Mouse (Mus musculus) CD4-positive, CD25-positive, alpha-beta regulatory T cell, adult 2 months (primary cell): ENCODE measurements around the gene Akap11.

Source experiments
- DNase-seq: peaks from one replicate; pipeline ENCODE4 v3.0.0-alpha.2; 2012; ENCODE audit warnings: low read depth, low spot score

Gene Akap11

DNA sequence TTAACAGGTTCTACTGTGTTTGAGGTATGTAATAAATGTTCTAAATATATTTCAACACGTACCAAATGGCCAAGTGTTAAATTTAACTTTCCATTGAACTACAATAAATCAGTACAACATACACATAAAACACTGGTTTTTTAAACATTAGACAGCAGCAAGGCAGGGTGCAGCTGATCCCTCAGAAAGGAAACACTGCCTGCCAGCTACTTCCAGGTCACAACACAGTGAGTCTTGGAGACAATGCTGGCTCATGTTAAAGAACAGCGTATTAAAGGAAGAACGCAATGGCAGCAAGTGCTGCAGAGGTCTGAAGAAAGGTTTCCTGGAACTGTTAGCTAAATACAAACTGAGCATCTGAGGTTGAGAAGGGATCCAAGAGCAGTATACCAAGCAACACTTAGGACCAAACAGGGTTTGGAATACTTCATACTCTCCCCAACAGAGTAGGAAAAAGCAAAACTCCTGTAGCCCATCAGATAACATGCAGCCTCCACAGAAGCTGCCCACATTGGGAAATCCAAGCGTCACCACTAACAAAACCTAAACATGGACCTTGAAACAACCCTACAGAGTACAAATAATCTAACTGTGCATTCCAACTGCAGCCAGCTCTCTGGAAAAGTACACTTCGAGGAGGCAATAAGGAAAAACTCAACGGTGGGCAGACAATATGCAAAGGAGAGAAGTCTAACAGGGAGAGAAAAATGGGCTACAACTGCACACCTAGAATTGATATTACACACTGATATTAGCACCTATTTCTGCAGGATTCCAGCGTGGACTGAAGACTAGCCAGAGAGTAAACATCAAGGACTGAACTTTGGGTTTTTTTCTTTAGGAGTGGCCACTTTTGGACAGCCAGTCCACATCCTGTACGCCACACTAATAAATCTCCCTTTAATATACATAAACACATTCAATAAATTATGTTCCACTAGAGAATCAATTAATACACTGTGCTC lies 7.9 kb downstream of the Akap11 start:
- no peak for DNase-seq

DNA sequence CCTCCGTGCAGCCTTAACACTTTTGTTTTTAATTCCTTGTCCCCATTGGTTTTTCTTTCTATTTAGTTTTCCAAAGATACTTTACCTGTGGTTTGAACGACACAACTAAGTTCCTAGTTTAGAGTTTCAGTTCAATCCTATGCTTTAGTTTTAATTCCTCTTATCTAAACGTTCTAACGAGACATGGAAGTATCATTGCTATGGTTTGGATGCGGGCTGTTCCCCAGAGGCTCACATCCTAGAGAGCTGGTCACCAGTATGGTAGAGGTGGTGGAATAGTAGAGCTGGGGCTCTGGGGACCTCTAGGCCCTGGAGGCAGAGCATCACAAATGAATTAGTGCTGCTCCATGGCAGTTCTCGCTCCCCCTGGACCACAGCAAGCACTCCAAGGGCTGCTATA lies 9.7 kb downstream of the Akap11 start:
- DNase-seq, result no peak

DNA sequence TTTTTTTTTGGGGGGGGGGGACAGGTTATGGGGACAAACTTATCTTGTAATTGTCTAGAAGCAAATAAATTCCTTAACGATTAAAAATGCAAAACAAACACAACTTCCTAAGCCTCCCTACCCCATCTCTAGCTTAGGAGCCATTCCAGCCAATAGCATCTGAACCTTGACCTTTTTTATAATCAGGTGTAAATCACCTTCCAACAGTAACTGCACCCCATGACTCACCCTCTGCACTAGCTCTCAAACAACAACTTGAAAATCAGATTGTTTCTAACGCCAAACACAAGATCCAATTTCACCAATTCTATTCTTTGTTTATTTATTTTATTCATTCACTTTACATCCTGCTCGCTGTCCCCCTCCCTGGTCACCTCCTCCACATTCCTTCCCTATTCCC lies 10.1 kb downstream of the Akap11 start:
- DNase-seq, result no peak

DNA sequence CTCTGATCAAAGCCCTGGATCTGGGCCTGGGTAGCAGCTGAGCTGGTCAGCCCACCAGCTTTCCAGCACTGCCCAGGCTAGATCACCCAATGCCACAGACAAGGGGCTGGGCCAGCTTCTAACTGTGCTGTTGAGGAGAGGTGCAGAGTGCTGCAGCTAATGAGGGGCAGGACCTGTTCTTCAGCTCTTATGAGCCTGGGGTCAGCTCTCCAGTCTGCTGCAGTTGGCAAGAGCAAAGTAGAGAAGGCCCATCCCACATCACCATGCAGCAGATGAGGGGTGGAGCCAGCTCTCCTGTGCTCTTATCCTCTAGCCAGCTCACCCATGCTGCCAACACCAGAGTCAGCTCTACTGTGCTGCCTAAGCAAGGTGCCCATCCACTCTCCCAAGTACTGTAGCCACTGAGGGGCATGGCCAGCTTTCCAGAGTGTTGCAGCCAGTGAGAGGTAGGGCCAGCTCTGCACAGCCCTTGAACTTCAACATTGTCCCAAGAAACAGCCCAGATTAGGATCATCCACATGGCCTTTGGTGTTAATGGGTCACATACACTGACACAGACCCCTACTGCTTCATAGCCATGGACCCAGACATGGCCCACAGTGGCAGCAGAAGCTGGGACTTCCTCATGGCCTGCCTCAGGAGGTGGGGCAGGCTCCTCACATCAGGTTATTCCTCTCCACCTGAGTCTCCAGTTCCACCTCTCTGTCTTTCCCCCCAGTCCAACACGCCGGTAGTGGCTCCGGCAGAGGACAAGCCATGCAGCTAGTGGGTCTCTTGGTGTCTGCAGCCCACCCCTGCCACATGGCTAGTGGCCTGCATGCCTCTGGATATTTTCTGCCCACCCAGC lies 10.8 kb downstream of the Akap11 start:
- DNase-seq, result no peak

DNA sequence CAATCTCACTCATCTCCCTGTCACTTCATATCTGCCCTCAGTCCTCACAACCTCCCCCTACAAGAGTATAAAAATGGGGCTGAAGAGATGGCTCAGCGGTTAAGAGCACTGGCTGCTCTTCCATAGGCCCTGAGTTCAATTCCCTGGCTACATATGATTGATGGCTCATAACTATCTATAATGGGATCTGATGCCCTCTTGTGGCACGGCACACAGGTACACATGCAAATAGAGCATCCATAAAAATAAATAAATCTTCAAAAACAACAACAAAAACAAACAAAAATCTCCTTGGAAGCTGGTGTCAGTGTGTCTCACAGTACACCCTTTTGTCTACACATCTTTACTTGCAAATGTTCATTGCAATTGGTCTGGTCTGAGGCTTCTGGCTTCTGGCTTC lies 11.5 kb downstream of the Akap11 start:
- DNase-seq, result peak; percentile 29

- peak; percentile 18 for DNase-seq
Measured at GRCm38 (mm10) chr14:78510713-78511112, 25.9 kb downstream of the Akap11 start.

DNA sequence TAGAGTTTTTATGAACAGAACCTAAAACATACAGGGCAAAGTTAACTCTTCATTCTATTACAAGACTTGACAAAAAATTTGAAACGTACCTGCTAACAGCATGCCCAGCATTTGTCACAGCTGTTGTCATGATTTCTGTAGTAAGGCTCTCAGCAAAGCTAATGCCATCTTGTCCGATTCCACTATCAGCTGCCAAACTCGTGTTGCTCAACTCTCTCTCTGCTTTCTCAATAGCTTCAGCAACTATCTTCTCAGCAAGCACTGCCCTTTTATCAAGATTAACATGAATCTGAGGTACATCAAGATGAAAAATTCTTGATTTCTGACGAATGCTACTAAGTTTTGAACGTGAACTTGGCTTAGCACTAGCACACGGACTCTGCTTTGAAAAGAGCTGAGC lies 26.8 kb downstream of the Akap11 start:
- DNase-seq, result no peak

GRCm38 (mm10) chr14:78500578-78500977 lies 36.0 kb downstream of the Akap11 start:
- DNase-seq, result peak; percentile 11

- DNase-seq, result no peak
Measured at GRCm38 (mm10) chr14:78496691-78497090, 39.9 kb downstream of the Akap11 start.

GRCm38 (mm10) chr14:78495241-78495640 lies 41.4 kb downstream of the Akap11 start:
- no peak for DNase-seq

DNA sequence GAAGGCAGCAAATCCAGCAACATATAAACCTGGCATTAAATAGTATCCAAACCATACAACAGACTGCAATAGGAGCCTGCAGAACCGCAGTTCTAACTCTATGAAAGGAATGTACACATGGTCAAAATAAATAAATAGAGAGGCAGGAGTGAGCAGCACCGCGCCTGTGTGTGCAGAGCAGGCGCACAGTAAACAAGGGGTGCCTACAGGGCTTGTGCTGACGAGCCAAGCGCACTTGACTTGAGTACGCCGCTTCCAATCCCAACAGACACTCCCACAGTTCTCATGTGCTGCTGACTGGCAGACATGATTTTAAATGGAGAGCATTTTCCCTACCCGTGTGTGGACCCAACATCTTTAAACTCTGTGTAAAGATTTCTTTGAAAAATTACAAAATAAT lies 44.0 kb downstream of the Akap11 start:
- no peak for DNase-seq

- no peak for DNase-seq
Measured at GRCm38 (mm10) chr14:78491432-78491831, 45.2 kb downstream of the Akap11 start.

GRCm38 (mm10) chr14:78482385-78483231 lies 54.0 kb downstream of the Akap11 start:
- peak; percentile 78 for DNase-seq

- peak; percentile 6 for DNase-seq
Measured at GRCm38 (mm10) chr14:78474058-78474457, 62.5 kb downstream of the Akap11 start.

GRCm38 (mm10) chr14:78470714-78471113 lies 65.9 kb downstream of the Akap11 start:
- no peak for DNase-seq

- no peak for DNase-seq
Measured at GRCm38 (mm10) chr14:78468991-78469390, 67.6 kb downstream of the Akap11 start.

DNA sequence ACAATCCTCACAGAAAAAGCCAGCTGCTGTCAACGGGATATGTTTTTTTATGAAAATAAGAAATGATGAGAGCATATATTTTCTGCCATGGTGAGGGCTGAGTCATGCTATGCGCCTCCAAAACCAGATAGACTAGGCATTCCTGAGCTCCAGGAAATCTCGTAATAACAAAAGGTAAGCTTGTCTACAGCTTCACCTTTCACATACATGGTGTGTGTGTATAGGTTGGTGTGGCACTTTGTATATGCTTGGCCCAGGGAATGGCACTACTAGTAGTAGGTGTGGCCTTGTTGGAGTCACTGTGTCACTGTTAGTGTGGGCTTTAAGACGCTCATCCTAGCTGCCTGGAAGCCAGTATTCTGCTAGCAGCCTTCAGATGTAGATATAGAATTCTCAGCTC lies 68.6 kb downstream of the Akap11 start:
- no peak for DNase-seq

DNA sequence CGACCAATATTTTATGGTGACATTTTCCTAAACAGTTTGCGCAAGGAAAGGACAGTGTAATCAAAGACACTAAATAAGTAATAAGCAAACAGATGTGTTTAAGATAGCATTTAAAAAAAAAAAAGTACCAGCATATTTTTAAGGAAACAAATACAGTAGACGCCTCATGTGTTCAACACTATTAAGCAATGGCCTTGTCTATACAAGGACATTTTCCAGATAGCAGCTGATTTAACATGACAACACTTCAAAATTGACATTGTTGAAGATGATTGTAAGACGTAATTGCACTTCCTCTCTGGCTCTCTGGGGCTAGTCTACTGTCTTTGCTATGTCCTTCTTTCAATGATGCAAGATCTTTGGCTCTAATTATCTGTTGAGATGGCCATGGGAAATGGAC lies 72.3 kb downstream of the Akap11 start:
- no peak for DNase-seq

DNA sequence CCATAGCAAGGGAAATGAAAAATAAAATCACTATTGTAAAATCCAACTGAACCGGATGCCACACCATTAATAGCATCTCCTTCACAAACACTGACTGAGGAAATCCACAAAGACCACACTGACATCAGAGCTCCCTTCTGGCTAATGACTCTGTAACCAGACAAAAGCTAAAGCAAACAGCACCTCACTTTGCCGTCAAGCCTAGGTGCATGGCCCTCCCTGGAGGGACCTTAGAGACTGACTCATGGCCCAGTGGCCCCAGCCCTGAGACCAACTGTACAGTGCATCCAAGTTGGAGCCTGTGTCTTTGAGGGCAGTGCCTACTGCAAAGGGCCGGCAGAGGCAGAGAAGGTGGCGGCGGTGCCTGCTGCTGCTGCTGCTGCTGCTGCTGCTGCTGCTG lies 77.5 kb downstream of the Akap11 start:
- DNase-seq, result peak; percentile 63

- peak; percentile 26 for DNase-seq
Measured at GRCm38 (mm10) chr14:78458705-78459104, 77.9 kb downstream of the Akap11 start.

GRCm38 (mm10) chr14:78454970-78455369 lies 81.6 kb downstream of the Akap11 start:
- no peak for DNase-seq
